Mouse (Mus musculus) neural tube, postnatal 0 days (tissue): ENCODE measurements around the gene Slc4a1ap. TPM values are rescaled to one million over a fixed set of nuclear protein-coding genes. Genes with fewer than 3 reads are reported as not detected.

Experiments
- polyA plus RNA-seq: library from polyadenylated mRNA; unstranded; fragments of >200 nt; fragmentation: Nextera tagmentation; extraction: Ambion mirVana; gene quantifications from 2 replicates; pipeline ENCODE4 v1.2.1, GENCODE M21; 2015

Gene Slc4a1ap
- polyA plus RNA-seq, result 34.7 and 35.2 TPM in 2 replicates

DNA sequence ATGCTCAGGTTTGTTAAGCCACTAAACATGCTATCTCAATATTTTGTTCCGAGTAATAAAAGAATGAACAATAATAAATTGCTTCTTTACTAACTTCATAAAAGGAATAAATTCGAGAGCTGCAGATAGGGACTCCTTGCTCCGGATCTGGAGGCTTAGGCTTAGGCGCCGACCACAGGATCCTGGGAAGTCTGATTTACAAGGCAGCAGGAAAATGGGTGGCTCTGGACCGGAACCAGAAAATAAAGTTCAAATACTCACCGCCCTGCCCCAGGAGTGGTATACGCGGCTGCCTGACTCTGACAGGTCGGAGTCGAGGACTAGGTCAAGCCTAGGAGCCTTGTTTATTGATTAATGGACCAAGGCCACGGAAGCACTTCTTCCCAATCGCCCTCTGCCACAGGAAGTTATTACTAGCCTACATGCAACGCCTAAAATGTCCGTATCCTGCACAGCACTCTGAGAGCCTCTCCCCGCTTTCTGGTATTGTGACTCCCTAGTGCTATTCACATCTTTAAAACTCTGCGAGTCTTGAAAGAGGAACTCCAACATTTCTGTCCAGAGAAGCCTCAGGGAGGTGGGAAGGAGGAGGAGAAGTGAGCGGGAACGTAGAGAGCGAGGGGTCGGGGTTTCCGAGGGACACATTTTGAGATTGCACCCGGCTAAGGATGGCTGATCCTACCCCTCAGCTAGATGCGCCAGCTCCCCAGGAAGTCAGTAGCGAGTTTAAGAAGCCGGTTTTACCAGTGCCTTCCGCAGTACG lies at the start of gene Slc4a1ap:
Gene Slc4a1ap (plus strand): TSS at position 642 of the 763 bp plus-strand sequence.

DNA sequence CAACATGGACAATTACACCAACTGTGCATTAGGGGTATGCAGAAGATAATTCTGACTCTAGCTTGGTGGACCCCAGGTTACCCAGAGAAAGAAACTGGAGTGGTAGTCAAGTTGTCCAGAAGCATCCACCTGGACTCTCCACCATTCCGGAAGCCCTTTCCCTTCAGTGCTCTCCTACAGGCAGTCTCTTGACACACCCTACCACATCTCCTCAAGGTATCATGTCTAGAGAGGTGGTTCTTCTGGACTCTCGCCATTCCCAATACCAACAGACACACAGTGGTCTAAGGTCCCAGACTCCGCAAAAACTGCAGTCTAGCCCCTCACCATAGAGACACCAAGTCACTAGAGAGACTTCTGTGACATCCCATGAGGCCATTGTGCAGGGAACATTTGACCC lies 41.4 kb upstream of the Slc4a1ap start, which contains the start of gene 4930548H24Rik:
Gene 4930548H24Rik (plus strand): TSS at position 301 of the 400 bp plus-strand sequence.

DNA sequence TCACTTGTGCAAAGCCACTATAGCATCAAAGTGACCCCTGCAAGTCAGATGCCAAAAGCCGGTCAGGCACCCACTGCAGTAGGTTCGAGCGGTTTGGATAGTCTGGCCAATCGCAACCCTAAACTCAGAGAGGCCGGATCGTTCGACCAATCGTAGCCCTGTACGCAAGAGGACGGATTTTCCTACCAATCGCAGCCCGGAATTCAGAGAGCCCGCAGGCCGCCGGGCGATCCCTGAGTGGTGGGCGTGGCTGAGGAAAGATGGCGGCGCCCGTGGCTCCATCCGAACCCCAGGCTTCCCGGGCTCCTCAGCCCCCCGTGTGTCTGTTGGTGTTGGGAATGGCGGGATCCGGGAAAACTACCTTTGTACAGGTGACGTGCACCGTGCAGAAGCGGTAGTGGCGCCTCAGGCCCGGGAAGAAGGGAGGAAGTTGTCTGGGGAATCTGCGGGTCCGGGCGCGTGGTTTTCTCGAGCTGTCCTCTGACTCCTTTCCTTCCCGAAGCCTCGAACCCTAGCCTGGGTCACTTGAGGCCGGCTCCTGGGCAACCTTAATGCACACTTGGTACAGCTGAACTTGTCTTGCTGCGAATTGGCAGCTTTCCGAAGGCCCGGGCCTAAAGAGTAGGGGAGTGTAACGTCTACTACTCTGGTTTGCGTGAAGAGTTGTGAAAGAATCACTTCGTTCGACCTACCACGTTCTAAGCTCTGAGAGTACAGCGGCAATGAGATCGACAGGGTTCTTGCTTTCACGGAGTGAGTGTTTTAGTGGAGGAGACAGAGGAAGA lies 32.1 kb upstream of the Slc4a1ap start, which contains the start of gene Gpn1:
Gene Gpn1 (plus strand): TSS at position 229 of the 785 bp plus-strand sequence.

DNA sequence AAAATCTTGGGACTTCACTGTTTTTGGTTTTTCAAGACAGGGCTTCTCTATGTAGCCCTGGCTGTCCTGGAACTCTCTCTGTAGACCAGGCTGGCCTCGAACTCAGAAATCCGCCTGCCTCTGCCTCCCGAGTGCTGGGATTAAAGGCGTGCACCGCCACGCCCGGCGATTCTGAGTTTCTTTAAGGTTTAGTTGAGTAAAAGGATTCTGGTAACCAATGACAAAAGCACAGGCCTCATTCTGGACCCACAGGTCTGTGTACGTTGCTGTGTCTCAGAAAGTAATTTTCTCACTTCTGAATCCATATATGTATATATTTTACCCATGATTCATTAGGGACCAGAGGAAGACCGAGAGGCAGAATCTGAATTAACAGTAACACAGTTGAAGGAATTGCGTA lies 912 bp downstream of the Slc4a1ap start, which contains the start of gene Supt7l:
Gene Supt7l (minus strand): TSS at position 101 of the 400 bp plus-strand sequence.

DNA sequence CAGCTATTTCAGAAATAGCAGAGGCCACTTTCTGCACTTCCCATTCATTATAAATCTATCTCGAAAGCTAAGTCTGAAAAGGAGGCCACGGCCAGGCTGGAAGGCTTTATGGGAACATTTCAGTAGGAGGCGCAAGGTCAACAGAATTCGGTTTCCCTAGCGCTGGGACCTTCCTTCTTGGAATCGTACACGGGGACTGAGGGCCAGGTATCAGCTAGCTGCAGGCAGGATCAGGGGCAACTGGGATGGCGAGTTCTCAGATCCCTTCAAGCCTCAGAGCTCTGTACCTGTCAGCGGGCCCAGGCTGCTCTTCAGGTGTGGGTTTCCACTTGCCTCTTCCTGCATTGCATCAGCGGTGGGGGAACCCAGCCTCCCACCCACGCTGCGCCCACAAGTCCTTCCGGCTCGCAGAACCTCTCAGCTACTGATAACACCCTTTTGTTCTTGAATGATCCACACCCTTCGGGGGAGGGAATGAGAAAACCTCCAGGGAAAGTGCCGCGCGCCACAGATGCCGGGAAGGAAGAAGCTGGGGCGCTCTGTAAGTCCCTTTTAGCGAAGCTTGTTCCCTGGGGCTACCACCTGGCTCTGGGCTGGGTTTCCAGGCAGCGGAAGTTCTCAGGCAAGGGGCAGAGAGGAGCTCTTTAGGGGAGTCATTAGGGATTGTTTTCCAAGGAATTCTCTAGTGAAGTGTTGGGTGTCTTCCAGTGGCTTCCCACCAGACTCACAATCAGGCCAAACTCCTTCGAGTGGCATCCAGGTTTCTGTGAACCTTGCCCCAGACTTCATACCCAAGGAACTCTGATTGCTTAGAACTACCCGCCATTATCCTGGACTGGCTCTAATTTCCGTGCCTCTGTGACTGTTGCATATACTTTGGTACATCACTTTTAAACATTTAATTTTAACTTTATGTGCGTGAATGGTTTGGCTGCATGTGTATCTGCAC lies 70.0 kb downstream of the Slc4a1ap start, which contains the start of gene Mrpl33:
Gene Mrpl33 (plus strand): TSS at position 455 of the 949 bp plus-strand sequence.

Other genes starting within 250 kb of the Slc4a1ap start
- gene Ift172, start 235.9 kb upstream of the Slc4a1ap start, polyA plus RNA-seq, result 21.7 and 24.5 TPM in 2 replicates
- 165 and 168 TPM in 2 replicates for gene Fndc4, start 230.9 kb upstream of the Slc4a1ap start, polyA plus RNA-seq
- 0.32 and 0.43 TPM in 2 replicates for gene Gckr, start 229.6 kb upstream of the Slc4a1ap start, polyA plus RNA-seq
- 58.2 and 66.0 TPM in 2 replicates for gene Zfp512, start 74.6 kb upstream of the Slc4a1ap start, polyA plus RNA-seq
- not detected in 2 replicates for gene 4930548H24Rik, start 41.3 kb upstream of the Slc4a1ap start, polyA plus RNA-seq
- gene Gpn1, start 32.3 kb upstream of the Slc4a1ap start, polyA plus RNA-seq, result 62.2 and 73.0 TPM in 2 replicates
- gene Supt7l, start 812 bp downstream of the Slc4a1ap start, polyA plus RNA-seq, result 16.9 and 17.2 TPM in 2 replicates
- gene Mrpl33, start 69.9 kb downstream of the Slc4a1ap start, polyA plus RNA-seq, result 298 and 326 TPM in 2 replicates
- gene Rbks, start 170.6 kb downstream of the Slc4a1ap start, polyA plus RNA-seq, result 3.1 and 3.9 TPM in 2 replicates
- 62.6 and 63.6 TPM in 2 replicates for gene Babam2, start 170.7 kb downstream of the Slc4a1ap start, polyA plus RNA-seq